Mouse (Mus musculus) lung, embryonic 14.5 days (tissue): Measurements from ENCODE around the gene Ell. TPM values are rescaled to one million over a fixed set of nuclear protein-coding genes. Genes with fewer than 3 reads are reported as not detected.
"Not testable (repeated sequence)": the region's sequence is repeated elsewhere in the genome, so short reads cannot be mapped to it uniquely, and the experiment has no call there.

Experiments used
- ATAC-seq: fragments of 200-750 bp; cut with Nextera tagmentation; 2 replicates; pipeline ENCODE4 v1.8.0; 2017; ENCODE audit warnings: mild to moderate bottlenecking, moderate TSS enrichment, moderate library complexity; ENCODE audit not compliant: insufficient read depth
- DNase-seq: peaks from one replicate; pipeline ENCODE4 v3.0.0-alpha.2; 2015
- H3K27ac ChIP-seq: fragments of 300-500 bp; sonication (generic); 2 replicates; pipeline ENCODE4 v1.5.1; 2014; ENCODE audit warnings: low read depth, mild to moderate bottlenecking, moderate library complexity
- H3K27me3 ChIP-seq: fragments of 300-500 bp; sonication (generic); 2 replicates; pipeline ENCODE4 v1.6.1; 2014; ENCODE audit warnings: low read length, control low read depth; ENCODE audit not compliant: insufficient read depth
- H3K36me3 ChIP-seq: fragments of 300-500 bp; sonication (generic); 2 replicates; pipeline ENCODE4 v1.6.1; 2014; ENCODE audit warnings: control low read depth; ENCODE audit not compliant: insufficient read depth
- H3K4me1 ChIP-seq: fragments of 300-500 bp; sonication (generic); 2 replicates; pipeline ENCODE4 v1.6.1; 2014; ENCODE audit warnings: antibody characterized with exemption, control low read depth; ENCODE audit not compliant: insufficient read depth
- H3K4me2 ChIP-seq: fragments of 300-500 bp; sonication (generic); 2 replicates; pipeline ENCODE4 v1.6.1; 2014; ENCODE audit warnings: mild to moderate bottlenecking
- H3K4me3 ChIP-seq: fragments of 300-500 bp; sonication (generic); 2 replicates; pipeline ENCODE4 v1.5.1; 2014; ENCODE audit warnings: low read depth, low read length
- H3K9ac ChIP-seq: fragments of 300-500 bp; sonication (generic); 2 replicates; pipeline ENCODE4 v1.6.1; 2014
- H3K9me3 ChIP-seq: fragments of 300-500 bp; sonication (generic); 2 replicates; pipeline ENCODE4 v1.6.1; 2016; ENCODE audit warnings: low read depth, low read length, control low read depth
- CTCF ChIP-seq: IDR thresholded peaks from 2 replicates; pipeline ENCODE4 v1.5.1; 2016; ENCODE audit warnings: antibody characterized with exemption, low read depth
- WGBS: fragments of 180-500 bp; shearing (Covaris S2); extraction: QIAGEN DNeasy Blood & Tissue Kit; methylation state at CpG from one replicate; pipeline ENCODE4 v1.1.7; 2014; 5-methylcytosine and 5-hydroxymethylcytosine counted together
- polyA plus RNA-seq: library from polyadenylated mRNA; unstranded; fragments of >200 nt; fragmentation: Nextera tagmentation; extraction: Ambion mirVana; gene quantifications from 2 replicates; pipeline ENCODE4 v1.2.1, GENCODE M21; 2014

The Ell gene
- polyA plus RNA-seq, 1 experiment from 2014 or later: 20.0 TPM

GRCm38 (mm10) chr8:70577207-70577606 lies 38.0 kb downstream of the Ell start:
- Histone ChIP-seq H3K4me3 (no peak overlapping the region), H3K9me3 (no peaks in the 10 kb centered on the region), H3K27me3 (no peaks in the 10 kb centered on the region), H3K9ac (no peak overlapping the region), H3K36me3 (peaks cover 44% of the 10 kb centered on the region), H3K4me1 (no peaks in the 10 kb centered on the region), H3K4me2 (no peak overlapping the region), H3K27ac (no peak overlapping the region)
- no peak for DNase-seq
- 85% methylated on average over 3 of the region's 3 CpGs for WGBS
- no peak for TF ChIP-seq CTCF
- ATAC-seq: no peak

DNA sequence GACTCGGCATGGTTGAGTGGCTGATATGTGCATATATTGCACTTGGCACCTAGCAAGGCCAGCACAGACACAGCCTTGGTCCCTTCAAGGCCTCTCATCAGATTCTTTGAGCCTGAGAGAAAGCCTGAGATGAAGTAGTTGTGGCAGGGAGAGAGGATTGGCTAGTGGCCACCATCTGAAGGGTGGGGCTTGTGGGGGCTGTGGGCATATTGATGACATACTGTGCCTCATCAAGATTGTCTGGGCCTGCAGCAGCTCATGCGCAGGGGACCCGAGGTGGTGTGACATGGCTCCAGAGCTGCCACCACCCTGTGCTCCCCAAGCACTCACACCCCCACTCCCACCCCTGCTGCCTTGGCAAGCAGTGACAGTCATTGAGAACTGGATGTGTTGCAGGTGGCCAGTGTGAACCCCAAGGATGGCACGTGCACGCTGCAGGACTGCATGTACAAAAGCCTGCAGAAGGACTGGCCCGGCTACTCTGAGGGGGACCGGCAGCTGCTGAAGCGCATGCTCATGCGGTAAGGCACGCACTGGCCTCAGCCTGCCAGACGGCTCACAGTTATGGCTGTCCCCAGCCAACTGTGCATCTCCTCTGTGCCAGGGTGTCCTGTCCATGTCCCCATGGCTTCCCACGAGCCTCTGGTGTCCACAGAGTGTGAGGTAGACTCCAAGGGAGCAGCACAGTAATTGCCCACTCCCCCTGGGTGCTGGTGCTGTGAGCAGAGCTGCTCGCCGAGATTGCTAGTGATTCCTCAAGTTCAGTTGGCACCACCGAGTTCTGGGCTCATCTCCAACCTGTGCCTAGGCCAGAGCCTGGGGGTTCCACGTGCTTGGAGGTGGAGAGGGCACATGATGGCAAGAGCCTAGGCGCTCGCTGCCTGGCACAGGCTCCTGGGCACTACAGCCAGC lies 44.5 kb downstream of the Ell start:
- Histone ChIP-seq H3K36me3 (peaks cover 77% of the 10 kb centered on the region), H3K27me3 (no peaks in the 10 kb centered on the region), H3K4me1 (no peaks in the 10 kb centered on the region), H3K9ac (no peak overlapping the region), H3K9me3 (no peaks in the 10 kb centered on the region), H3K27ac (no peak overlapping the region), H3K4me2 (no peak overlapping the region), H3K4me3 (no peak overlapping the region)
- ATAC-seq: no peak
- DNase-seq: no peak
- TF ChIP-seq CTCF: no peak
- WGBS: 88% methylated on average over 18 of the region's 18 CpGs

DNA sequence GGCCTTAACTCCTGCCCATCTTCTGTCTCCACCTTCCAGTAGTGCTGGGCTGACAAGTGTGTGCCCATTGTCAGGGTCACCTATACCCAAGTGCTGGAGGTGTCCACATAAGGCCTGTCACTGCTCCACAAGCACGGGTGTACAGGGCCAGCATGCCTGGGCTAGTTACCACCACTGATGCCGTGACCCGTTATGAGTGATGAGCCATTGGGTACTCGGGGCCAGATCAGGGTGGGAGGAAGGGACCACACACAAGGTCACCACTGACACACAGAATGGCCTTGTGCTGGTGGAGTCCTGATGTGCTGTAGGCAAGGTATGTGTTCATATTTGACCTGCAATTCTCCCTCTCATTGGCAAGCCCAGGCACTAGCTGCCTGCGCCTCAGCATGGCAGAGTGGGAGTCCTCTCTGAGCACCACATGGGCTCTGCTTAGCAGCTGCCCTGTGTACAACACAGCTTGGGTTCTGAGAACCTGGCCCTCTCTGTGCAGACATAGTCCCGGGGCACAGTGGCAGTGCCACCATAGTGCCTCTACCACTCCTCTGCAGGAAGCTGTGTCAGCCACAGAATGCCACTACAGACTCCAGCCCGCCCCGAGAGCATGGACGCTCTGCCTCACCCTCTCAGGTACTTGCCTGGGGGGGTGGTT lies 45.5 kb downstream of the Ell start:
- no peak for DNase-seq
- H3K9me3 ChIP-seq: no peaks in the 10 kb centered on the region
- no peaks in the 10 kb centered on the region for H3K4me1 ChIP-seq
- peaks cover 83% of the 10 kb centered on the region for H3K36me3 ChIP-seq
- H3K4me3 ChIP-seq: no peak overlapping the region
- no peak overlapping the region for H3K4me2 ChIP-seq
- H3K27me3 ChIP-seq: no peaks in the 10 kb centered on the region
- ATAC-seq: no peak; the same call in 1 of the 2 replicates
- no peak overlapping the region for H3K27ac ChIP-seq
- TF ChIP-seq CTCF: no peak
- H3K9ac ChIP-seq: no peak overlapping the region
- WGBS: 83% methylated on average over 9 of the region's 9 CpGs

- Histone ChIP-seq H3K4me2 (no peak overlapping the region), H3K27ac (no peak overlapping the region), H3K4me3 (no peak overlapping the region), H3K9ac (no peak overlapping the region), H3K9me3 (no peaks in the 10 kb centered on the region), H3K4me1 (no peaks in the 10 kb centered on the region), H3K27me3 (no peaks in the 10 kb centered on the region), H3K36me3 (peaks cover 84% of the 10 kb centered on the region)
- ATAC-seq (peak; percentile 75), DNase-seq (peak; percentile 60)
- peak; percentile 78 for TF ChIP-seq CTCF
- 42% methylated on average over 7 of the region's 7 CpGs for WGBS
Measured at GRCm38 (mm10) chr8:70585258-70585652, 46.0 kb downstream of the Ell start.

DNA sequence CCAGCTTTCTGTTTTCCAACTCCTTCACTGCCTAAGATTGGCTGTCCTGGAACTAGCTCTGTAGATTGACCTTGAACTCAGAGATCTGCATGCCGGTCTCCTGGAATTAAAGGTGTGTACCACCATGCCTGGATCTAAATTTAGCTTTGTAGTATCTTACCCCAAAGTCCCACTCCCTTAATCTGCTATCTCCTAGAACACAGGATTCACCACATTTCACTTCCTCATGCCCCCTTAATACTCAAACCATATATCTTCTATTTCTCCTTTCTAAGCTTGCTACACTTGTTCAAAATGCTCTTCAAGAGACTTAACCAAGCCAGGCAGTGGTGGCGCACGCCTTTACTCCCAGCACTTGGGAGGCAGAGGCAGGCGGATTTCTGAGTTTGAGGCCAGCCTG lies 48.7 kb downstream of the Ell start:
- not testable (repeated sequence) for H3K9me3 ChIP-seq, H3K4me1 ChIP-seq, DNase-seq, H3K27me3 ChIP-seq, H3K27ac ChIP-seq, ATAC-seq, H3K9ac ChIP-seq, H3K4me3 ChIP-seq, H3K4me2 ChIP-seq
- WGBS: 94% methylated on average over 4 of the region's 4 CpGs
- peaks cover 76% of the 10 kb centered on the region for H3K36me3 ChIP-seq

GRCm38 (mm10) chr8:70591569-70591968 lies 52.3 kb downstream of the Ell start:
- H3K4me1 ChIP-seq: peaks cover 4% of the 10 kb centered on the region
- H3K4me2 ChIP-seq: no peak overlapping the region
- H3K4me3 ChIP-seq: no peak overlapping the region
- ATAC-seq: no peak
- no peak overlapping the region for H3K9ac ChIP-seq
- H3K27ac ChIP-seq: 0 out of 2 replicates have a peak overlapping the region, but pooled peaks have one; percentile 12
- peaks cover 54% of the 10 kb centered on the region for H3K36me3 ChIP-seq
- TF ChIP-seq CTCF: no peak
- WGBS: 85% methylated on average over 12 of the region's 12 CpGs
- no peak for DNase-seq
- H3K27me3 ChIP-seq: no peaks in the 10 kb centered on the region
- no peaks in the 10 kb centered on the region for H3K9me3 ChIP-seq

GRCm38 (mm10) chr8:70593173-70593572 lies 53.9 kb downstream of the Ell start:
- H3K4me1 ChIP-seq: peaks cover 10% of the 10 kb centered on the region
- 36% methylated on average over 8 of the region's 8 CpGs for WGBS
- H3K9me3 ChIP-seq: no peaks in the 10 kb centered on the region
- H3K27ac ChIP-seq: peak overlapping the region; percentile 85
- no peaks in the 10 kb centered on the region for H3K27me3 ChIP-seq
- H3K4me2 ChIP-seq: peak overlapping the region; percentile 100
- ATAC-seq (no peak), DNase-seq (peak; percentile 41)
- TF ChIP-seq CTCF: no peak
- H3K4me3 ChIP-seq: peak overlapping the region; percentile 62
- H3K36me3 ChIP-seq: peaks cover 54% of the 10 kb centered on the region
- peak overlapping the region; percentile 67 for H3K9ac ChIP-seq
